Mouse (Mus musculus) right cerebral cortex, adult 2 months (tissue): ENCODE data around the gene Zgrf1.
A peak's percentile ranks its signal among the peaks of the same experiment; 100 is the strongest.

ENCODE experiments used
- DNase-seq, 2 experiments: peaks; one replicate each; pipeline ENCODE4 v3.0.0; 2021 to 2022; ENCODE audit warnings: low spot score in 2 of 2

Gene Zgrf1

GRCm38 (mm10) chr3:127552973-127553719, at the start of gene Zgrf1, which contains the start of gene Larp7:
TSS of gene Zgrf1 (plus strand) at chr3:127553489.
TSS of gene Larp7 (minus strand) at chr3:127553349.
- peak; percentile 99 for DNase-seq

GRCm38 (mm10) chr3:127507878-127508783, 45.2 kb upstream of the Zgrf1 start:
- DNase-seq = no peak

- no peak for DNase-seq
These were observed 41.2 kb upstream of the Zgrf1 start for GRCm38 (mm10) chr3:127511786-127512746.

- no peak for DNase-seq
These were observed 40.4 kb upstream of the Zgrf1 start for GRCm38 (mm10) chr3:127512794-127513335.

GRCm38 (mm10) chr3:127513699-127514098, 39.6 kb upstream of the Zgrf1 start:
- DNase-seq = no peak

- DNase-seq = no peak
These were observed 38.0 kb upstream of the Zgrf1 start for GRCm38 (mm10) chr3:127515251-127515650.

- DNase-seq = no peak
These were observed 33.0 kb upstream of the Zgrf1 start for GRCm38 (mm10) chr3:127520300-127520699.

- DNase-seq = no peak
These were observed 32.1 kb upstream of the Zgrf1 start for GRCm38 (mm10) chr3:127521156-127521555.

GRCm38 (mm10) chr3:127525188-127525819, 28.0 kb upstream of the Zgrf1 start:
- DNase-seq = no peak

- no peak for DNase-seq
These were observed 25.7 kb upstream of the Zgrf1 start for GRCm38 (mm10) chr3:127527465-127528034.

- DNase-seq = no peak
These were observed 24.1 kb upstream of the Zgrf1 start for GRCm38 (mm10) chr3:127529210-127529609.

- DNase-seq = no peak
These were observed 23.5 kb upstream of the Zgrf1 start for GRCm38 (mm10) chr3:127529824-127530223.

GRCm38 (mm10) chr3:127530293-127530692, 23.0 kb upstream of the Zgrf1 start:
- DNase-seq = no peak

GRCm38 (mm10) chr3:127539193-127539592, 14.1 kb upstream of the Zgrf1 start:
- DNase-seq = no peak

- DNase-seq = no peak
These were observed 9.3 kb upstream of the Zgrf1 start for GRCm38 (mm10) chr3:127543976-127544375.

GRCm38 (mm10) chr3:127544610-127545121, 8.6 kb upstream of the Zgrf1 start:
- no peak for DNase-seq

GRCm38 (mm10) chr3:127547882-127548281, 5.4 kb upstream of the Zgrf1 start:
- DNase-seq = no peak

- DNase-seq = peak in 1 of 2 experiments; percentile 5
These were observed 786 bp upstream of the Zgrf1 start for GRCm38 (mm10) chr3:127552434-127552972.

- DNase-seq = no peak
These were observed 393 bp downstream of the Zgrf1 start for GRCm38 (mm10) chr3:127553720-127554043.

- DNase-seq = no peak
These were observed 1.4 kb downstream of the Zgrf1 start for GRCm38 (mm10) chr3:127554723-127555122.
